Mouse (Mus musculus): ENCODE data around the gene Ssbp3. TPM values are rescaled to one million over a fixed set of nuclear protein-coding genes. Genes with fewer than 3 reads are reported as not detected.

Ssbp3 gene
- total RNA-seq, 1 experiment from 2014 or later, result 16.4 TPM

GRCm38 (mm10) chr4:107001259-107001810 lies 90.8 kb downstream of the Ssbp3 start:
- no peak for ATAC-seq (ENCODE audit: extremely low read depth, insufficient number of reproducible peaks, low FRiP score, poor library complexity, severe bottlenecking)

- no peak for ATAC-seq (ENCODE audit: extremely low read depth, insufficient number of reproducible peaks, low FRiP score, poor library complexity, severe bottlenecking)
These were observed 91.5 kb downstream of the Ssbp3 start for GRCm38 (mm10) chr4:107001916-107002488.

DNA sequence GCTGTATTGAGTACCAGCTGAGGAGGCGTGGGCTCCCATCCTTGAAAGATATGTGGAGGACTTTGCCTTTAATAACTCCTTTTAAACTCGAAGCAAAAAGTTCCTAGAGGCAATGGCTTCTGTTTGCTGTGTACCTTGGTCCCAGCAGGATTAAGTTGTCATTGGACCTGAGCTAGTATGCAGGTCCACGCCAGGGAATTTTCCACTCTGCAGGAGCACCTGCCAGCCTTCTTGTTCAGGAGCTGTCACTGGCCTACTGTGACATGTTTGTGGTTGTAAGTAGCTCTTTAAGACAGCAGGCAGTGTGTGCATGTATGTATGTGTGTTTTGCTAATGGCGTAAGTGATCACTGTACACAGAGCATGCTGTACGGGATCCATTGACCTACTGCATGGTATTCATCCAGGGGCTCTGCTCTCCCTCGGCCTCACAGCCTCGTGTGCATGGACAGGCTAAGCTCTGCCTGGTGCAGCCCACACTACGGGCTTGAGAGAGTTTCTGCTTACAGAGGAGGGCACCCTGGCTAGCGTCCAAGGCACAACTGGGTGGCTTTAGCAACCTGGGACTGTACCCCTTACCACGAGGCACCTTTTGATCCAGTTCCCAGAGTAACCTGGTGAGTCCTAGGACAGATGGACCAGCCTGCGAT lies 92.1 kb downstream of the Ssbp3 start:
- ATAC-seq (ENCODE audit: extremely low read depth, insufficient number of reproducible peaks, low FRiP score, poor library complexity, severe bottlenecking), result no peak

- no peak for ATAC-seq (ENCODE audit: extremely low read depth, insufficient number of reproducible peaks, low FRiP score, poor library complexity, severe bottlenecking)
These were observed 92.7 kb downstream of the Ssbp3 start for GRCm38 (mm10) chr4:107003199-107003598.

DNA sequence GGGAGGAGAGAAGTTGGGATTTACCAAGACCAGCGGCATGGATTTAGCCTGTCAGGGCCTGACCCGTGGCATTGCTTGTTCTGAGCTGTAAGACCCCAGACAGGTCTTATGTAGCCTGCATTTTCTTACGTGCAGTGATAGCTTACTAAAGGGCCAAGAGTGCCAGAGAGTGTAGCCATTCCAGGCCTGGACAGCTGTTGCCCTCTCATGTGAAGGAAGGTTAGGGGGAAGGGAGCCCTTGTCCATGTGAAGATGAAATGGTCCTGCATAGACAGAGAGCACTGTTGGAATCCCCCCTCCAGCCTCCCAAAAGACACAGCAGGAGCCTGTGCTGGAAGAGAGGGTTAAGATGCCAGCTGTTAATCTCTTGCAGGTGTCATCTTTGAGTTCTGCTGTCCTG lies 93.3 kb downstream of the Ssbp3 start:
- ATAC-seq (ENCODE audit: extremely low read depth, insufficient number of reproducible peaks, low FRiP score, poor library complexity, severe bottlenecking), result no peak

GRCm38 (mm10) chr4:107004346-107004745 lies 93.8 kb downstream of the Ssbp3 start:
- no peak for ATAC-seq (ENCODE audit: extremely low read depth, insufficient number of reproducible peaks, low FRiP score, poor library complexity, severe bottlenecking)

DNA sequence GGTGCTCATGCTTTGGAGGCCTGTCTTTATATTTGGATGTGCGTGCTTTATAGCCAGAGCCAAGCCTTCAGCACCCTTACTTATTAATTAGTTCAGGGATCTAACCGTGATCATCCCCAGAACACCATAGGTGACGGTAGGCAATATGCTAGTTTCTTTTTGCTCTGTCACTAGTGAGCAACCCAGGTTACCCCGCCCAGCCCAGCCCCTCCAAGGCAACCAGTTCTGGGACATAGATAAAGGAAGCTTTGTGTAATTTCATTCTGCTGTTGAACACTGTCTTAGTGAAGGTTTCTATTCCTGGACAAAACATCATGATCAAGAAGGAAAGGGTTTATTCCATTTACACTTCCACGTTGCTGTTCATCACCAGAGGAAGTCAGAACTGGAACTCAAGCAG lies 94.7 kb downstream of the Ssbp3 start:
- ATAC-seq (ENCODE audit: extremely low read depth, insufficient number of reproducible peaks, low FRiP score, poor library complexity, severe bottlenecking), result no peak

GRCm38 (mm10) chr4:107006229-107006628 lies 95.7 kb downstream of the Ssbp3 start:
- no peak for ATAC-seq (ENCODE audit: extremely low read depth, insufficient number of reproducible peaks, low FRiP score, poor library complexity, severe bottlenecking)

DNA sequence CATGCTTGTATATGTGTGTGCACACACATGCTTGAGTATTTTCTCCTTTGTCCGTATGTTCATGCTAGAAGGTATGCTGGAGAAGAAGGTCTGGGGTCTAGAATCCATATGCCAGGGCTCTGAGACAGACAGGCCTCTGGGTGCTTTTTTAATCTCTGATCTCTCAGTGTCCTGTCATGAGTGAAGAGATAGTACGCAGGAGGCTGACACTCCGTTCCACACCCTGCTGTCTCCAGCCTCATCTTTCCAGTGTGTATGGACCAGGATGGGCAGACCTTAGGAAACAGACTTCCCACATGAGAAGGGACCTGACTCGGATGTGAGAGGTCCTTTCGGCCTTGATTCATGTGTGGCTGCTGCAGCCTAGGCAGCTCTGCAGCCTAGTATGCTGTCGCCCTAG lies 96.3 kb downstream of the Ssbp3 start:
- no peak for ATAC-seq (ENCODE audit: extremely low read depth, insufficient number of reproducible peaks, low FRiP score, poor library complexity, severe bottlenecking)

GRCm38 (mm10) chr4:107007359-107007758 lies 96.9 kb downstream of the Ssbp3 start:
- no peak for ATAC-seq (ENCODE audit: extremely low read depth, insufficient number of reproducible peaks, low FRiP score, poor library complexity, severe bottlenecking)

DNA sequence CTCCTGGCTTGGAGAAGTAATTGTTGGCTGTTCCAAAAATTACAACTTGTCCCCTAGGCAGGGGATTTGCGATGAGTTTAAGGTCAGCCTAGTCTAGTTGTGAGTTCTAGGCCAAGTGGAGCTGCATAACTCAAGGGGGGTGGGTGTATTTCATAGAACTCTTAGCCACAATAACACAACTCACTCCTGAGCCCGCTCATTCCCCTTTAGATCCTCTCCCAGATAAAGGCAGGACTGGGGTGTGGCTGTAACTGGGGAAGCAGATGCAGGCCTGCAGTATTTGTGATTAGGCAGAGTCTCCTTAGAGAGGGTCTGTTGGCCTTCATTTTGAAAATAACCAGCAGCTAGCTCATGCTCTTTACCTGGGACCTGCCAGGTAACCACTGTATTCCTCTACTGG lies 97.7 kb downstream of the Ssbp3 start:
- no peak for ATAC-seq (ENCODE audit: extremely low read depth, insufficient number of reproducible peaks, low FRiP score, poor library complexity, severe bottlenecking)

- ATAC-seq (ENCODE audit: extremely low read depth, insufficient number of reproducible peaks, low FRiP score, poor library complexity, severe bottlenecking), result no peak
These were observed 99.0 kb downstream of the Ssbp3 start for GRCm38 (mm10) chr4:107009548-107009947.

DNA sequence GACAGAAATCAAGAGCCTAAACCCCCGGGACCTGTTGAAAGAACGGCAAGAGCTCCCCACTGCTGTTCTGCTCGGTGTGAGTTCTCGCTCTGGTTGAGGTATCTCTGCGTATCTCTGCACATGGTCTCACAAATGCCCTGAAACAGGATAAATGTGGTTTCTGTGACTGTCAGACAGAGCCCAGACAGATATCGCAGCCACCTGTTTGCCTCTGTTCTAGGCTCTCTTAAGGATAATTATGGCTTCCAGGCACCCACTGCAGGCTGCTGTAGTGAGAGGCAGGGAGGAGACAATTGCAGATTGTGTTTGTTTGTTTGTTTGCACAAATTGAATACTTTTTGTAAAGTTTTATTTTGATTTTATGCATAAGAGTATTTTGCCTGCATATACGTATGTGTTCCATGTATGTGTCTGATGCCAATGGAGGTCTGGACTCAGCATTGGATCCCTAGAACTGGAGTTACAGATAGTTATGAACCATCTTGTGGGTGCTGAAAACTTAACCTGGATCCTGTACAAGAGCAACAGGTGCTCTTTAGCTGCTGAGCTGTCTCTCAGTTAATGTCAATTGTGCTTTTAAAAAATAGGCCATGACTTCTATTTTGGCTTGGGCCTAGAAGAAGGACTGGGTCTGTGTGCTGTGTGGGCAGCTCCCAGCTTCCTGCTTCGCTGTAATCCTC lies 101.0 kb downstream of the Ssbp3 start:
- no peak for ATAC-seq (ENCODE audit: extremely low read depth, insufficient number of reproducible peaks, low FRiP score, poor library complexity, severe bottlenecking)

DNA sequence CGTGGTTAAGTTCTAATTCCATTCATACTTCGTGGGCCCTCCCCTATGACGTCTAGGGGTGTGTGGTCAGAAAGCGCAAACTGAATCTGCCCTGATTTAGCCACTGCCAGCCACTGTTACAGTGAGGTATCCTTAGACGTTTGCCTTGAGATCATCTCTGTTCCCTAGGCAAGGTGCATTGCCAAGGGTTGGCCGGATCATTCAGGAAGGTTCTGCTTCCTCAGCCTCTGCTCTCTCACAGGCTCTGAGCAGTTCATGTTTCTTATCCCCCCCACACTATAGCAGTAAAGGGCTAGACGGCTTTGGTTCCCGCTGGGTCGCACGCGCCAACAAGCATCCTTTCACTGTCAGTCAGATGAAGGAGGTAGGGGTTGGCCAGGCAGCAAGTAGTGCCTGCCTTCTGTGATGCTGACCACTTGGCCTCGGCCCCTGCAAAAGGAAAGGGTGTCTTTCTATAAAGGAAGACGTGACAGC lies 101.5 kb downstream of the Ssbp3 start:
- ATAC-seq (ENCODE audit: extremely low read depth, insufficient number of reproducible peaks, low FRiP score, poor library complexity, severe bottlenecking), result no peak

DNA sequence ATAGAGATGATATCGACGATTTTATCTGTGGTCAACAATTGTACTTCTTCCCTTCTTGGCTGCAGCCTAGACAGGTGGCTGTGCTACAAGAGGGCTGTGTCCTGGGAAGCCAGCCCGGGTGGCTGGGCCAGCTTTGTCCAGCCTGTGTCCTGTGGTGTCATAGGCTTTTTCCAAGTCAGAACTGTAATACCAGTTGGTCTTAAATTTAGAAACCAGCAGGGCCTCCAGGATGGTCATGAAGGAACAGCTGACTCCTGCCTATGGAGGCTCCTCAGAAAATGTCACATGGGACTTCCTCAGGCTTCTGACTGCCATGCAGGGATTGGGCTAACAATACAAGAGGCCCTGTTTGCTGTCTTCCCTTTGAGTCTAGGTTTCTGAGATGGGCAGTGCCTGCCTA lies 102.1 kb downstream of the Ssbp3 start:
- ATAC-seq (ENCODE audit: extremely low read depth, insufficient number of reproducible peaks, low FRiP score, poor library complexity, severe bottlenecking), result no peak

GRCm38 (mm10) chr4:107013119-107013816 lies 102.8 kb downstream of the Ssbp3 start:
- no peak for ATAC-seq (ENCODE audit: extremely low read depth, insufficient number of reproducible peaks, low FRiP score, poor library complexity, severe bottlenecking)

DNA sequence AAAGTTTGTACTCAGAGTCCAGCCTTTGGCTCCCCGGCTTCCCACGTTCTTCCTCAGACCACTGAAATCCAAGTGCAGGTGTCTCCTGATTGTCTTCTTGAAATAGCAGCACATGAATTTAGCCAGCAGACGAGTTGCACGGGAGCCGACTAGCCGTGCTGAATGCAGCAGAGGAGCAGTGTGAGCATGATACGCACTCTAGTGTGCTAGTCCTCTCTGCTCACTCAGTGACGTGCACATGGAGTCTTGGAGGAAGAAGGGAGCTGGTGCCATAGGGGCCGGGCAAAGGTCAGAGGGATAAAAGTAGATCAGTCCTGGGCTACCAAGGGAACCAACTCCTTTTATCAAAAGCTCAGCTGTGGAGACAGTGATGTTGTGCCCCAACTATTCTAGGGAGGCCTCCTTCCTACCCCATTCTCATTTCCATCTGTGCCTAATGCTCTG lies 103.3 kb downstream of the Ssbp3 start:
- no peak for ATAC-seq (ENCODE audit: extremely low read depth, insufficient number of reproducible peaks, low FRiP score, poor library complexity, severe bottlenecking)

- ATAC-seq (ENCODE audit: extremely low read depth, insufficient number of reproducible peaks, low FRiP score, poor library complexity, severe bottlenecking), result no peak
These were observed 105.5 kb downstream of the Ssbp3 start for GRCm38 (mm10) chr4:107015971-107016511.

DNA sequence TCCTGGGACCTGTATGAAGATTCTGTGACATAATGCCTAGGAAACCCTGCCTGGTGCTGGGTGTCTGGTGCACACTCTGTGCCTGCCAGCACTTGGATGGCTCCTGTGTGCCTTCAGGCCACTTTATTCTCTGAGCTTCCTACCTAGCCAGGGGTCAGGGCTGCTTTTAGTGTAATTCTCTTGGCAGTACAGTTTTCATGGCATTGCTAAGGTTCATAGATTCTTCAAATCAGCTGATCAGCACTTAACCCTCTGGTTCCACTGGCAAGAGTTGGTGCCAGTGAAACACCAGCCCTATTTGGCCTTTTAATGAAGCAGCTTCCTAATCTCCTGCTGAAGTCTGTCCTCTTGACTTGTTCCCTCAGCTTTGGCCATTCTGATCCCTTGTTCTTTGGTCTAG lies 106.8 kb downstream of the Ssbp3 start:
- ATAC-seq (ENCODE audit: extremely low read depth, insufficient number of reproducible peaks, low FRiP score, poor library complexity, severe bottlenecking), result no peak

All from neutrophil, adult 5-6 weeks (primary cell).